Mouse (Mus musculus) midbrain, embryonic 11.5 days (tissue): Measurements from ENCODE around the gene 1600002K03Rik. TPM values are rescaled to one million over a fixed set of nuclear protein-coding genes. Genes with fewer than 3 reads are reported as not detected.
"Not testable (repeated sequence)": the region's sequence is repeated elsewhere in the genome, so short reads cannot be mapped to it uniquely, and the experiment has no call there.

ENCODE experiments used
- ATAC-seq: fragments of 200-750 bp; cut with Nextera tagmentation; 2 replicates; pipeline ENCODE4 v1.8.0; 2017; ENCODE audit warnings: moderate TSS enrichment, moderate library complexity; ENCODE audit not compliant: low FRiP score
- DNase-seq: peaks from one replicate; pipeline ENCODE4 v3.0.0; 2015; ENCODE audit warnings: low spot score; ENCODE audit errors: missing footprints
- H3K27ac ChIP-seq: fragments of 300-500 bp; sonication (generic); 2 replicates; pipeline ENCODE4 v1.5.1; 2014; ENCODE audit warnings: low read depth, low read length
- H3K27me3 ChIP-seq: fragments of 300-500 bp; sonication (generic); 2 replicates; pipeline ENCODE4 v1.6.1; 2014; ENCODE audit warnings: mild to moderate bottlenecking, low read length, moderate library complexity, mixed read lengths; ENCODE audit not compliant: control insufficient read depth, insufficient read depth
- H3K36me3 ChIP-seq: fragments of 300-500 bp; sonication (generic); 2 replicates; pipeline ENCODE4 v1.6.1; 2014; ENCODE audit warnings: mild to moderate bottlenecking, low read length, moderate library complexity, mixed read lengths; ENCODE audit not compliant: control insufficient read depth, insufficient read depth
- H3K4me1 ChIP-seq: fragments of 300-500 bp; sonication (generic); 2 replicates; pipeline ENCODE4 v1.6.1; 2014; ENCODE audit warnings: low read length; ENCODE audit not compliant: control insufficient read depth, insufficient read depth
- H3K4me2 ChIP-seq: fragments of 300-500 bp; sonication (generic); 2 replicates; pipeline ENCODE4 v1.6.1; 2014; ENCODE audit warnings: mild to moderate bottlenecking, moderate library complexity
- H3K4me3 ChIP-seq: fragments of 300-500 bp; sonication (generic); 2 replicates; pipeline ENCODE4 v1.5.1; 2014; ENCODE audit warnings: low read depth, low read length
- H3K9ac ChIP-seq: fragments of 300-500 bp; sonication (generic); 2 replicates; pipeline ENCODE4 v1.6.1; 2014; ENCODE audit warnings: low read length
- H3K9me3 ChIP-seq: fragments of 300-500 bp; sonication (generic); 2 replicates; pipeline ENCODE4 v1.6.1; 2016; ENCODE audit warnings: low read length; ENCODE audit not compliant: control insufficient read depth
- WGBS: fragments of 180-500 bp; shearing (Covaris S2); extraction: QIAGEN DNeasy Blood & Tissue Kit; methylation state at CpG from one replicate; pipeline ENCODE4 v1.1.7; 2014; 5-methylcytosine and 5-hydroxymethylcytosine counted together
- polyA plus RNA-seq: library from polyadenylated mRNA; unstranded; fragments of >200 nt; fragmentation: Nextera tagmentation; extraction: Ambion mirVana; gene quantifications from 2 replicates; pipeline ENCODE4 v1.2.1, GENCODE M21; 2014

The 1600002K03Rik gene
- polyA plus RNA-seq, 1 experiment from 2014 or later, result 8.7 TPM

DNA sequence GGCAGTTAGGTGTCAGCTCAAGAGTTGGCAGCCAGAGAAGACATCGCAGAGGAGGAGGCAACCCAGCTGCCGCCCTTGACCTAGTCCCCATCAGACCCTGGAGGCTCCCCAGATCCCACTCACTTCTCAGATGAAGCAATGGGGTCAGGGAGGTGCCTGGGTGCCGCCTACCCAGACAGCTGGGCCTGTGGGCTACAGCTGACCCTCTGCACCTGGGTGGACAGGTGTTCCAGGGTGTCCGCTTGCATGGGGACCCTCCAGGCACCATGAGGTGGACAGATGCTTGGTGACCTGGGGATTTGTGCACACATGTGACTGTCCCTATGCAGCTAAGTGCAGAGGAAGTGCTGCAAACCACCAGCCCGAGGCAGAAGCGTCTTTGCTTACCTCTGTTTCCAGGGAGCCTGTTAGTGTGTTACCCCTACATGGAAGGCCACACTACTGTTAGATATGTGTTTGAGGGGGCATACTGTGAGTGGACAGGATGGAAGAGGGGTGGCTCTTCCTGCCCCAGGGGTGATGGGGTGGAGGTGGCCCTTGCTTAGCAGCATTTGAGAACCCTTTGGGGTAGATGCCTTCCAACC, 9.9 kb upstream of the 1600002K03Rik start:
- no peak overlapping the region for H3K4me2 ChIP-seq
- no peak for ATAC-seq
- H3K36me3 ChIP-seq, result 0 out of 2 replicates have a peak, but pooled peaks cover under 1% of the 10 kb centered on the region
- WGBS, result 84% methylated on average over 6 of the region's 6 CpGs
- no peak overlapping the region for H3K27ac ChIP-seq
- no peaks in the 10 kb centered on the region for H3K9me3 ChIP-seq
- H3K4me3 ChIP-seq, result no peak overlapping the region
- no peak overlapping the region for H3K9ac ChIP-seq
- H3K4me1 ChIP-seq, result peaks cover 60% of the 10 kb centered on the region
- H3K27me3 ChIP-seq, result peaks cover 4% of the 10 kb centered on the region; the same call in 1 of the 2 replicates
- DNase-seq, result no peak

- no peak for DNase-seq
- Histone ChIP-seq H3K4me3 (no peak overlapping the region), H3K4me1 (peaks cover 56% of the 10 kb centered on the region), H3K36me3 (no peaks in the 10 kb centered on the region), H3K27me3 (peaks cover 4% of the 10 kb centered on the region; the same call in 1 of the 2 replicates), H3K27ac (no peak overlapping the region), H3K9me3 (no peaks in the 10 kb centered on the region), H3K4me2 (no peak overlapping the region), H3K9ac (no peak overlapping the region)
- ATAC-seq, result no peak
- 85% methylated on average over 8 of the region's 8 CpGs for WGBS
These were observed 9.0 kb upstream of the 1600002K03Rik start for GRCm38 (mm10) chr10:80163721-80164120.

GRCm38 (mm10) chr10:80164161-80164997, 8.4 kb upstream of the 1600002K03Rik start:
- WGBS, result 12% methylated on average over 43 of the region's 44 CpGs
- peak overlapping the region; percentile 70 for H3K4me2 ChIP-seq
- peaks cover 4% of the 10 kb centered on the region; the same call in 1 of the 2 replicates for H3K27me3 ChIP-seq
- H3K9ac ChIP-seq, result peak overlapping the region; percentile 56
- ATAC-seq (no peak; the same call in 1 of the 2 replicates), DNase-seq (no peak)
- H3K4me3 ChIP-seq, result peak overlapping the region; percentile 30
- no peaks in the 10 kb centered on the region for H3K9me3 ChIP-seq
- H3K36me3 ChIP-seq, result no peaks in the 10 kb centered on the region
- H3K4me1 ChIP-seq, result peaks cover 56% of the 10 kb centered on the region
- H3K27ac ChIP-seq, result no peak overlapping the region; the same call in 1 of the 2 replicates

GRCm38 (mm10) chr10:80164998-80165344, 7.8 kb upstream of the 1600002K03Rik start:
- Histone ChIP-seq H3K9ac (peak overlapping the region; percentile 56), H3K4me3 (peak overlapping the region; percentile 30), H3K9me3 (no peaks in the 10 kb centered on the region), H3K4me2 (peak overlapping the region; percentile 70), H3K4me1 (peaks cover 54% of the 10 kb centered on the region), H3K27ac (no peak overlapping the region; the same call in 1 of the 2 replicates), H3K36me3 (peaks cover 2% of the 10 kb centered on the region), H3K27me3 (peaks cover 4% of the 10 kb centered on the region; the same call in 1 of the 2 replicates)
- DNase-seq (peak; percentile 99), ATAC-seq (peak; percentile 49)
- WGBS, result 0% methylated on average over 17 of the region's 17 CpGs

GRCm38 (mm10) chr10:80165392-80166128, 7.2 kb upstream of the 1600002K03Rik start, which contains the start of gene Cirbp:
Gene Cirbp, plus strand, starts transcription at chr10:80165985.
- peak within 1 kb of the TSS; percentile 70 for H3K4me2 ChIP-seq
- H3K4me3 ChIP-seq, result peak within 1 kb of the TSS; percentile 30
- DNase-seq, result no peak
- H3K9ac ChIP-seq, result peak within 1 kb of the TSS; percentile 57
- ATAC-seq, result no peak
- H3K4me1 ChIP-seq, result peaks cover 51% of the 10 kb centered on the region
- peaks cover 4% of the 10 kb centered on the region; the same call in 1 of the 2 replicates for H3K27me3 ChIP-seq
- H3K36me3 ChIP-seq, result peaks cover 7% of the 10 kb centered on the region
- no peaks in the 10 kb centered on the region for H3K9me3 ChIP-seq
- peak within 1 kb of the TSS; percentile 98 for H3K27ac ChIP-seq
- 13% methylated on average over 20 of the region's 20 CpGs for WGBS

GRCm38 (mm10) chr10:80166136-80166535, 6.6 kb upstream of the 1600002K03Rik start:
- Histone ChIP-seq H3K9ac (peak overlapping the region; percentile 50), H3K27ac (peak overlapping the region; percentile 50), H3K4me1 (peaks cover 45% of the 10 kb centered on the region), H3K36me3 (peaks cover 13% of the 10 kb centered on the region)
- WGBS, result 84% methylated on average over 4 of the region's 4 CpGs
- H3K4me2 ChIP-seq, H3K9me3 ChIP-seq, H3K4me3 ChIP-seq, H3K27me3 ChIP-seq, DNase-seq, ATAC-seq: not testable (repeated sequence)

- no peaks in the 10 kb centered on the region for H3K9me3 ChIP-seq
- H3K4me2 ChIP-seq, result peak overlapping the region; percentile 93
- peak; percentile 92 for ATAC-seq
- under 1% methylated on average over 52 of the region's 55 CpGs for WGBS
- DNase-seq, result peak; percentile 100
- H3K4me1 ChIP-seq, result peaks cover 43% of the 10 kb centered on the region
- H3K4me3 ChIP-seq, result peak overlapping the region; percentile 95
- peak overlapping the region; percentile 99 for H3K9ac ChIP-seq
- H3K27ac ChIP-seq, result peak overlapping the region; percentile 98
- H3K36me3 ChIP-seq, result peaks cover 22% of the 10 kb centered on the region
- H3K27me3 ChIP-seq, result peaks cover 4% of the 10 kb centered on the region; the same call in 1 of the 2 replicates
These were observed 5.2 kb upstream of the 1600002K03Rik start for GRCm38 (mm10) chr10:80167460-80168037.

DNA sequence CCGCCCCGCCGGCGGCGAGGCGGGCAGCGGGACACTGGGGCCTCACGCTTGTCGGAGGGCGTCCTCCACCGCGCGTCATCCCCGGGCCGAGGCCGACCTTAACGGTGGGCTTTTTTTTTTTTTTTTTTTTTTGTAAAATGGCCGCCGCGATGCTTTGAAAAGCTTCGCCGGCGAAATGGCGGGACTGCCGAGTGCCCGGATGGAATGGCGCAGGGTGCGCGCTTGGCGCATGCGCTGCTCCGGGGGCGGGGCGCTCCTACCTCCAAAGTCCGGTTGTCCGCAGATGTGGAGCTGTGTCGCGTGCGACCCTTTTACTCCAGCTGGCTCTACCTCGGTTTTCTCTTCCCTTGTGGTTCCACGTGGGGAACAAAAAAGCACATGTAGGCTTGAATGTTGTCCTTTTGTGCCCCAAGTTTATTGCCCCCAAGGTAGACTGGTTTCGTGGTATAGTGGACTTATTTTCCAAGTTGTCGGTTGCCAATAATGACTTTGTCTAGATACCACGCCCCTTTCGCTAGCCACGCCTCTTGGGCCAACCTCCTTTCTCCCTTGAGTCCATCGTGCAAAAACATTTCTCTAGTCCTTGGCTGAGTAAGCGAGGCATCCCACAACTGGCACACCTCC, 4.6 kb upstream of the 1600002K03Rik start:
- Histone ChIP-seq H3K27me3 (peaks cover 4% of the 10 kb centered on the region; the same call in 1 of the 2 replicates), H3K27ac (peak overlapping the region; percentile 98), H3K9me3 (no peaks in the 10 kb centered on the region), H3K4me1 (peaks cover 45% of the 10 kb centered on the region), H3K4me2 (peak overlapping the region; percentile 93), H3K36me3 (peaks cover 22% of the 10 kb centered on the region), H3K4me3 (peak overlapping the region; percentile 95), H3K9ac (peak overlapping the region; percentile 99)
- ATAC-seq (peak; percentile 54), DNase-seq (peak; percentile 99)
- under 1% methylated on average over 46 of the region's 48 CpGs for WGBS
